Mouse (Mus musculus) spleen, adult 18-20 months (tissue): ENCODE measurements around the gene Gtsf2.
"Not testable (repeated sequence)": the region's sequence is repeated elsewhere in the genome, so short reads cannot be mapped to it uniquely, and the experiment has no call there.

ENCODE experiments used
- DNase-seq, 2 experiments: peaks; one replicate each; pipeline ENCODE4 v3.0.0; 2022; ENCODE audit warnings: mixed read lengths in 2 of 2

Gene Gtsf2

GRCm38 (mm10) chr15:103448369-103448768 is at the start of gene Gtsf2:
Gene Gtsf2, minus strand, starts transcription at chr15:103448469.
- no peak for DNase-seq

- no peak for DNase-seq
These were observed 48.2 kb upstream of the Gtsf2 start for GRCm38 (mm10) chr15:103496204-103497140.

- no peak for DNase-seq
These were observed 40.1 kb upstream of the Gtsf2 start for GRCm38 (mm10) chr15:103488336-103488735.

GRCm38 (mm10) chr15:103486658-103487057 is 38.4 kb upstream of the Gtsf2 start:
- DNase-seq = no peak

- no peak for DNase-seq
These were observed 36.8 kb upstream of the Gtsf2 start for GRCm38 (mm10) chr15:103485106-103485505.

GRCm38 (mm10) chr15:103484490-103484889 is 36.2 kb upstream of the Gtsf2 start:
- DNase-seq = no peak

GRCm38 (mm10) chr15:103482488-103482887 is 34.2 kb upstream of the Gtsf2 start:
- DNase-seq = no peak

GRCm38 (mm10) chr15:103480129-103480528 is 31.9 kb upstream of the Gtsf2 start:
- no peak for DNase-seq

- DNase-seq = no peak
These were observed 30.9 kb upstream of the Gtsf2 start for GRCm38 (mm10) chr15:103479080-103479606.

- DNase-seq = no peak
These were observed 25.5 kb upstream of the Gtsf2 start for GRCm38 (mm10) chr15:103473769-103474168.

- DNase-seq = no peak
These were observed 24.9 kb upstream of the Gtsf2 start for GRCm38 (mm10) chr15:103473182-103473581.

- DNase-seq = no peak
These were observed 24.0 kb upstream of the Gtsf2 start for GRCm38 (mm10) chr15:103472265-103472664.

GRCm38 (mm10) chr15:103471488-103472194 is 23.4 kb upstream of the Gtsf2 start:
- DNase-seq = no peak

GRCm38 (mm10) chr15:103462539-103463261 is 14.4 kb upstream of the Gtsf2 start:
- DNase-seq = no peak

- DNase-seq = no peak
These were observed 6.2 kb upstream of the Gtsf2 start for GRCm38 (mm10) chr15:103454449-103454848.

- DNase-seq = peak; percentile 72 to 77
These were observed 5.4 kb upstream of the Gtsf2 start, which contains the start of gene Nckap1l for GRCm38 (mm10) chr15:103453551-103454218. Gene Nckap1l, plus strand, starts transcription at chr15:103453794.

GRCm38 (mm10) chr15:103445966-103446365 is 2.3 kb downstream of the Gtsf2 start:
- DNase-seq = not testable (repeated sequence)

- DNase-seq = no peak
These were observed 18.0 kb downstream of the Gtsf2 start, which contains the start of gene Gtsf1 for GRCm38 (mm10) chr15:103430241-103430640. Gene Gtsf1, minus strand, starts transcription at chr15:103430470.

- no peak for DNase-seq
These were observed 21.3 kb downstream of the Gtsf2 start for GRCm38 (mm10) chr15:103427017-103427416.

- not testable (repeated sequence) for DNase-seq
These were observed 42.7 kb downstream of the Gtsf2 start for GRCm38 (mm10) chr15:103405586-103405985.

GRCm38 (mm10) chr15:103401361-103401760 is 46.9 kb downstream of the Gtsf2 start:
- DNase-seq = no peak

- DNase-seq = no peak
These were observed 54.7 kb downstream of the Gtsf2 start for GRCm38 (mm10) chr15:103393577-103393976.
